Mouse (Mus musculus) MEL (cell line): ENCODE results near the gene Cth.

Source experiments
- CTCF ChIP-seq, 3 experiments: IDR thresholded peaks in 2 of 3; conservative IDR thresholded peaks in 1 of 3; 2 replicates each; pipeline ENCODE4 v1.5.1; 2011 to 2012; ENCODE audit warnings: low read length in 3 of 3, low read depth in 2 of 3, mild to moderate bottlenecking in 2 of 3, improper control_type of control experiment in 1 of 3, inconsistent platforms in 1 of 3, mixed read lengths in 1 of 3, moderate library complexity in 1 of 3; ENCODE audit not compliant: control insufficient read depth in 1 of 3, insufficient read depth in 1 of 3, poor library complexity in 1 of 3, severe bottlenecking in 1 of 3
- GATA1 ChIP-seq: IDR thresholded peaks from 2 replicates; pipeline ENCODE4 v1.6.1; 2011; ENCODE audit warnings: low read depth, low read length, improper control_type of control experiment

DNA sequence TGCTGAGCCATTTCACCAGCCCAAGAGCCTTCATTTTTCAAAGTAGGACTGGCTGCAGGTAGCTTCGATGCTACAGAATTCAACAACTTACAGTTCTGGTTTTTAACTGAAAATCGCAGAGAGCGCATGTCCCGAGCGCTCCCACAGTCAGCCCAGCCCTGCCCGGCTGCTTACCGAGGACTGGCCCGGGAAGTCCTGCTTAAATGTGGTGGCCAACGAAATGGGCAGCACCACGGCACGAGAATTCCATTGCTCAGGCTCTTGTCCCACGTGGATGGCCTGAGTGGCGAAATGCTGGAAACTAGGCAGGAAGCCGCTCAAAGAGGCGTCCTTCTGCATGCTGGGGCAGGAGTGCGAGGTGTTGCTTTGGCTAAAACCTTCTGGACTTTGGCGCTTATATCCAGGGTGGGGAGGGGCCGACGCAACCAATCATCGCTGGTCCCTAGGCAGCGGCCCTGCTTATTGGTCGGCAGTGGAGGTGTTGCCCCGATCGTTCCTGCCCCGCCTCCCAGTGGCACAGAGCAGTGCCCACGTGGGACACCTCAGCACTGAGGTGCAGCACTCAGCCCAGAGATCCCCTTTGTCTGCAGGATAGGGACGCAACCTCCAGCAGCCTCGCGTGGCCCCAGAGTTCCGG lies at the start of gene Cth:
- no peak for TF ChIP-seq CTCF (IDR thresholded peaks at IDR 0.05 in 2 of 3, conservative IDR thresholded peaks at IDR 0.05 in 1 of 3; ENCODE audit: control insufficient read depth in 1 of 3, insufficient read depth in 1 of 3, low read depth in 2 of 3, low read length in 3 of 3, poor library complexity in 1 of 3, severe bottlenecking in 1 of 3)
- TF ChIP-seq GATA1 = no peak
